Mouse (Mus musculus): ENCODE measurements at regions not wholly inside any gene's neighbourhood (a gene's known extent, or its start where the extent isn't known, plus 50 kb on each side); places are given as distances from the start of the nearest gene placed in this dataset.
A peak's percentile ranks its signal among the peaks of the same experiment; 100 is the strongest.

DNA sequence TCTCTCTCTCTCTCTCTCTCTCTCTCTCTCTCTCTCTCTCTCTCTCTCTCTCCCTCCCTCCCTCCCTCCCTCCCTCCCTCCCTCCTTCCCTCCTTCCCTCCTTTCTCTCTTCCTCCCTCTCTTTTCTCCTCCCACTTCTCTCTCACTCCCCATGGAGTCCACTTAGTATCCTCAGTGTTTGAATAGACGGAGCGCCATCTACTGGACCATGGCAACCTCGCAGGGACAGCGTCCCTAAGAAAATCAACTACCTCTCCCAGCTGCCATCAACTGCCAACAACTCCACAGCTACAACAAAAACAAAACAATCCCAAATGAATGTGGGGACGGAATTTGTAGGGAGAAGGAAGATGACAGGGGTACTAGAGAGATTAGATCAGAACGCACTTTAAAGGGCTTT is 69.5 kb upstream of the Gls start:
- DNase-seq (ENCODE audit: low spot score) = peak; percentile 47

DNA sequence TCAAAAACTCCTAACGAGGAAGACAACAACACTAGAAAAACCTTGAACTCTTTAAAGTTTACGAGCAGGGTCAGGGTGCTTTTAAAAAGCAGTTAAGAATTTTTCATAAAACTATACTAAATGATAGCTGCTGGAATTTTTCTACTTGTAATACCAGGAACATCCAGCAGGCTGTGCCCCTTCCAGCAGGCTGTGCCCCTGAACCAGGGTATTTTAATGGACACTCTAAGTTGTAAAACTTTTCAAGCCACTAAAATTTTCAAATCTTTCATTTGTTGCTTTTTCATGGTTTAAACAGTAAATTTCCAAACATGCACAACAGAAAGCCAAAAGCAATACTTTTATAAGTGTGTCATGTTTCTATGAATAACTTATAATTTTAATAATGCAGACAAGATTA is 68.2 kb upstream of the Gls start:
- DNase-seq (ENCODE audit: low spot score) = peak; percentile 18

DNA sequence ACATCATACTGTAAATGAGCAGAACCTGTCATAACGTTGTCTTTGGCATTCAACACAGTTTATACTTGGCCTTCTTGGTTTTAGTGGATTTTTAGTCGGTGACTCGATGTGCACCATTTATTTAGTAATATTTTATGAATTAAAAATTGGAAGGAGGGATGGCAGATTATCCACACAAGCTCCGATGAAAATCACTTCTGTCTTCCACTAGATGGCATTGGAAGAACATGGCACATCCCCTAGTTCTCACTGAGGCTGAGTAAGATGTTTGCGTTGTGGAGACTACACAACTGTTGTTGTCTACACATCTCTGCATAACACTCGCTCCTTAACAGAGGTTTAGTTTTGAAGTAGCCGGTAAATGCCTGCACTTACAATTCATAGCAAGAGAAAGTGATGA is 66.5 kb upstream of the Gls start:
- DNase-seq (ENCODE audit: low spot score) = no peak

DNA sequence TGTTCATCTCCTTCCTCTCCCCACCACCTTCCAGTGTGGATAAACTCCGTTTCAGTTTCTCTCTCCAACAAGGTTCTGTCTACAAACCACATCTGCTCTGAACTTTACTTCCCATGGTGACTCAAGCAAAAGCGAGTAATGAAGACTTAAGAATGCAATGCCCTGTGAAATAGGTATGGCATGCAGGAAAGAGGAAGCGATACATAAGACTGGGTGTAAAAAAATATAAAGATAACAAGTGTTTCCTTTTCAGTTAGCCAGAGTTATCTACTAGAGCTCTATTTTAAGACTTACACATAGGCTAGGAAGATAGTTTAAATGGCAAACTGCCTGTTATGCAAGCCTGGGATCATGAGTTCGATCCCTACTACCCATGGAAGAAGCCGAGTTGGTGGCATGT is 65.3 kb upstream of the Gls start:
- DNase-seq (ENCODE audit: low spot score) = no peak

DNA sequence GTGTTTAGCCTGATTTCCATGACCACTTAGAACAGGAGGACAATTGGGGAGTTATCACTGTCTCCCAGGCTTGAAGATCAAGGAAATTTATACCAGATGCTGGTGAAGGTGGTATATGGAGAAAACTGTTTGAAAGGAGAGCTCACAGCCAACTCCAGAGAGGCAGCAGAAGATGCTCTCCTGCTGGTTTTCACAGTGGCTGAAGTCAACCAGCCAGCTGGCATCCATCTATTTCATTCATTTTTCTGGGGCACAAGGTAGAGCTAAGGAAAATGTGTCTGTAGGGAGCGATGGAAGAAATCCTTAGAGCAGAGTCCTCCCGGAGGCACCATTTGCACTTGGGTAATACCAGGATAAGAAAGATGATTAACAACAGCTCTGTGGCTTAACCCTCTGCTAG is 63.1 kb upstream of the Gls start:
- DNase-seq (ENCODE audit: low spot score) = no peak

DNA sequence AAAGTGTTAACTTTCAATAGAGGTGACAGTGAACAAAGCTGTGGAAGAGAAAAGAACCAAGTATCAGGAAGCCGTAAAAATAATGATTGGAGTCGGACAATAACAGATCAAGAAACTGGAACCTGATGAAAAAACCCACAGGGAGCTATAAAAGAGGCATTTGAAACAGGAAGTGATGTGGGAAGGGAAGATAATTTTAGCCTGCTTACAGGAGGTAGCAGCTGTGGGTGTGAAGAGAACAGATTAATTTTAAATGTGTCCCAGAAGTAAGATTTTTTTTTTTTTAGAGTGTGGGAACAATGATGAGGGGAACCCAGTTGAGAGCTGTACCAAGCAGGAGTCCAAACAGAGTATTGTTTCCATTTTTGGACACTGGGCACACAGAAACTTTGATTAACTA is 61.5 kb upstream of the Gls start:
- no peak for DNase-seq (ENCODE audit: low spot score)

DNA sequence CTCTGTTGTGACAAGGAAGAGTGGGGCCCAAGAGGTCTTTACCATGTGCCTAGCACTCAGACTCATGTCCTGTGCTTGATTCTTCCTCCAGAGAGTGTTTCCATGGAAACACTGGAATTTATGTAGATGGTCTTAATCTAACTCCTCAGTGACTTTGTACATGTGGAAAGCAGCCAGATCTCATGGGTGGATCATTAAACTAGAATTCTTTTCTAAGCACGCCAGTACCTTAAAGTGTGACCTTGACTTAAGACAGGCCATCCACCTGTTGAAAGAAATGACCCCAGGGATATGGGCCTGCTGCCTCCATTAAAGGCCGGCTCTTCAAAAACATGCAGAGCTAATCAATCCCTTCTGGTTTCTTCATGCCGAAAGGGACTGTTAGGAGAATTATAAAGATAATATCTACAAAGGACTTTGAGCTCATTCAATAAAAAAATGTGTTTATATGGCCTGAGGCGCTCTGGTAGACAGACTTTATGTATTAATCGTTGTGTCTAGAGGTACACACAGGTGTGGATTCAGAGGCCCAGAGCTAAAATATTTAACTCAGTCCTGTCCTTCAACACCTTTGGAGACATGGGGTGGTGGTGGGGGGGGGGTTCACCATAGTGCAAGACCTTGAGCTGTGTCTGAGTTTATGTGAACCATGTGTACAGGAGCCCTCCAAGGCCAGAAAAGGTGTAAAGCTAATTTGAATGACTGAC is 60.5 kb upstream of the Gls start:
- no peak for DNase-seq (ENCODE audit: low spot score)

Measured in c-Kit-positive CD71-positive TER-119-positive erythroid progenitor cells, embryonic 14.5 days (primary cell).